Mouse (Mus musculus): ENCODE data around the gene Acp1. TPM values are rescaled to one million over a fixed set of nuclear protein-coding genes. Genes with fewer than 3 reads are reported as not detected.

Acp1 gene
- total RNA-seq (2021) = 10 to 100 TPM; 48.2 to 51.2 TPM
- long read RNA-seq, experiment 1, transcript Acp1-201 (6 exons, 3,066 nt) = minor isoform, 56 of 147 reads
- long read RNA-seq, experiment 1, transcript Acp1-202 (6 exons, 2,754 nt) = major isoform, 82 of 147 reads
- long read RNA-seq, experiment 1, partial matches to known transcripts = 1 of 147 reads
- long read RNA-seq, experiment 1, other reads (novel, unspliced or antisense) = 7 of 147 reads
- long read RNA-seq, experiment 2, transcript Acp1-202 (6 exons, 2,754 nt) = major isoform, 59 of 114 reads
- long read RNA-seq, experiment 2, transcript Acp1-201 (6 exons, 3,066 nt) = minor isoform, 46 of 114 reads
- long read RNA-seq, experiment 2, partial matches to known transcripts = 0 of 114 reads
- long read RNA-seq, experiment 2, other reads (novel, unspliced or antisense) = 6 of 114 reads

- DNase-seq (ENCODE audit: low spot score in 2 of 2) = peak; percentile 90 to 95
Observed at GRCm38 (mm10) chr12:30911261-30912047, at the start of gene Acp1, which contains the start of gene Sh3yl1. Gene Acp1 (minus strand): TSS chr12:30911589. Gene Sh3yl1 (plus strand): TSS chr12:30911668.

GRCm38 (mm10) chr12:30944197-30944596, 32.8 kb upstream of the Acp1 start:
- no peak for DNase-seq (ENCODE audit: low spot score in 2 of 2)

- no peak for DNase-seq (ENCODE audit: low spot score in 2 of 2)
Observed at GRCm38 (mm10) chr12:30943057-30943986, 31.9 kb upstream of the Acp1 start.

- no peak for DNase-seq (ENCODE audit: low spot score in 2 of 2)
Observed at GRCm38 (mm10) chr12:30936899-30937298, 25.5 kb upstream of the Acp1 start.

GRCm38 (mm10) chr12:30933299-30933698, 21.9 kb upstream of the Acp1 start:
- DNase-seq (ENCODE audit: low spot score in 2 of 2) = no peak

- DNase-seq (ENCODE audit: low spot score in 2 of 2) = no peak
Observed at GRCm38 (mm10) chr12:30928182-30928581, 16.8 kb upstream of the Acp1 start.

- no peak for DNase-seq (ENCODE audit: low spot score in 2 of 2)
Observed at GRCm38 (mm10) chr12:30922401-30922800, 11.0 kb upstream of the Acp1 start.

GRCm38 (mm10) chr12:30912840-30913239, 1.5 kb upstream of the Acp1 start:
- no peak for DNase-seq (ENCODE audit: low spot score in 2 of 2)

GRCm38 (mm10) chr12:30912048-30912381, 626 bp upstream of the Acp1 start:
- DNase-seq (ENCODE audit: low spot score in 2 of 2) = peak; percentile 19 to 32

- DNase-seq (ENCODE audit: low spot score in 2 of 2) = no peak
Observed at GRCm38 (mm10) chr12:30910860-30911259, 529 bp downstream of the Acp1 start.

- no peak for DNase-seq (ENCODE audit: low spot score in 2 of 2)
Observed at GRCm38 (mm10) chr12:30909881-30910280, 1.5 kb downstream of the Acp1 start.

GRCm38 (mm10) chr12:30908658-30909057, 2.7 kb downstream of the Acp1 start:
- DNase-seq (ENCODE audit: low spot score in 2 of 2) = no peak

GRCm38 (mm10) chr12:30897039-30897438, 14.3 kb downstream of the Acp1 start:
- DNase-seq (ENCODE audit: low spot score in 2 of 2) = no peak

- DNase-seq (ENCODE audit: low spot score in 2 of 2) = no peak
Observed at GRCm38 (mm10) chr12:30891438-30891837, 20.0 kb downstream of the Acp1 start.

GRCm38 (mm10) chr12:30890067-30890466, 21.3 kb downstream of the Acp1 start:
- peak in 1 of 2 experiments; percentile 58 for DNase-seq (ENCODE audit: low spot score in 2 of 2)

- no peak for DNase-seq (ENCODE audit: low spot score in 2 of 2)
Observed at GRCm38 (mm10) chr12:30888003-30888402, 23.4 kb downstream of the Acp1 start.

GRCm38 (mm10) chr12:30885891-30886290, 25.5 kb downstream of the Acp1 start:
- peak in 1 of 2 experiments; percentile 18 for DNase-seq (ENCODE audit: low spot score in 2 of 2)

- peak in 1 of 2 experiments; percentile 9 for DNase-seq (ENCODE audit: low spot score in 2 of 2)
Observed at GRCm38 (mm10) chr12:30884622-30885230, 26.7 kb downstream of the Acp1 start.

- peak in 1 of 2 experiments; percentile 11 for DNase-seq (ENCODE audit: low spot score in 2 of 2)
Observed at GRCm38 (mm10) chr12:30883986-30884621, 27.3 kb downstream of the Acp1 start, which contains the start of gene Alkal2. Gene Alkal2 (plus strand): TSS chr12:30884322.

- DNase-seq (ENCODE audit: low spot score in 2 of 2) = no peak
Observed at GRCm38 (mm10) chr12:30883592-30883985, 27.8 kb downstream of the Acp1 start.
